Mouse (Mus musculus): ENCODE data around the gene Gm14851.

- TF ChIP-seq POLR2A (IDR thresholded peaks at IDR 0.05; ENCODE audit: insufficient read length, low read depth) (no peak), REST (IDR thresholded peaks at IDR 0.05; ENCODE audit: insufficient read depth, insufficient read length) (no peak), POLR2AphosphoS2 (IDR thresholded peaks at IDR 0.05; ENCODE audit: insufficient read length, low read depth) (no peak), TCF12 (IDR thresholded peaks at IDR 0.05; ENCODE audit: insufficient read depth, poor library complexity, severe bottlenecking) (no peak), USF1 (IDR thresholded peaks at IDR 0.05; ENCODE audit: low read depth) (no peak), CEBPB (IDR thresholded peaks at IDR 0.05; ENCODE audit: insufficient read depth, poor library complexity, severe bottlenecking) (no peak), TCF3 (IDR thresholded peaks at IDR 0.05; ENCODE audit: insufficient read length, low read depth) (no peak), E2F4 (IDR thresholded peaks at IDR 0.05; ENCODE audit: insufficient read depth) (no peak), MYOD1 (IDR thresholded peaks at IDR 0.05; ENCODE audit: control insufficient read depth in 1 of 3, insufficient read length in 2 of 3, low read depth in 2 of 3) (no peak), MYOG (IDR thresholded peaks at IDR 0.05; ENCODE audit: control insufficient read depth in 1 of 3, insufficient read depth in 1 of 3, insufficient read length in 2 of 3, low read depth in 2 of 3) (no peak)
These were observed 2.7 kb downstream of the Gm14851 start for GRCm38 (mm10) chr8:21093106-21093505.

All from myocyte (in vitro differentiated cells).